24 mouse cellular contexts compared by ENCODE assay signal in the genomic region with DNA sequence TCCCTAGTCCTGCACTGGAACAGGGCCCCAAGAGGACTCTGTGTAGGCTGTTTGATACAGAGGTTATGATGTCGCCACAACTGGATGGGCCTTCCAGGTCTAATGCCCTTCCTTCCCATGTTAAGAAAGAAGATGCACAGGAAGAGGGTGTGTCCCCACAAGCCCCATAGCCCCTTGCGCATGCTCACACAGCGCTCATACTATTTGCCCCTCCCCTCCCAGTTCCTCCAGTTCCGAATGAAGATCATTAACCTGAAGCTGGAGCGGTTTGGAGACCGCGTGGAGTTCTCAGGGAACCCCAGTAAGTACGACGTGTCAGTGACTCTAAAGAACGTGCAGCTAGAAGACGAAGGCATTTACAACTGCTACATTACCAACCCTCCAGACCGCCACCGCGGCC. TPM values are rescaled to one million over a fixed set of nuclear protein-coding genes. Genes with fewer than 3 reads are reported as not detected.
"Had no signal": no experiment of that assay in that cellular context is flagged by ENCODE, and none has a peak within 500 bp of the region (broad histone marks: within the 10 kb centered on the region; RNA-seq: fewer than 3 reads in every experiment).

No protein-coding gene starts in this region.

- H3K4me3 ChIP-seq: kidney, embryonic 15.5 days; limb, embryonic 10.5 days; limb, embryonic 13.5 days; liver, embryonic 12.5 days; liver, embryonic 15.5 days; lung, embryonic 15.5 days; midbrain, embryonic 12.5 days; midbrain, embryonic 15.5 days; neural tube, embryonic 13.5 days; stomach, embryonic 15.5 days had no signal

- H3K27ac ChIP-seq: kidney, embryonic 15.5 days; limb, embryonic 10.5 days; limb, embryonic 13.5 days; liver, embryonic 12.5 days; liver, embryonic 15.5 days; lung, embryonic 15.5 days; macrophage; midbrain, embryonic 12.5 days; midbrain, embryonic 15.5 days; neural tube, embryonic 13.5 days; stomach, embryonic 15.5 days had no signal

- H3K36me3 ChIP-seq: liver, embryonic 12.5 days; liver, embryonic 15.5 days; lung, embryonic 15.5 days had no signal

- DNase-seq: kidney, adult 8-10 months; kidney, postnatal 14 days; kidney, postnatal 4 days; liver; lung, adult 18-20 months; lung, postnatal 10 days; retina, postnatal 1 day; right cerebral cortex, postnatal 25 days; spleen, adult 18-20 months; thymus, adult 2 months; thymus, postnatal 14 days; thymus, postnatal 4 days had no signal

- H3K27me3 ChIP-seq: kidney, embryonic 15.5 days; limb, embryonic 13.5 days; lung, embryonic 15.5 days; midbrain, embryonic 15.5 days; neural tube, embryonic 13.5 days; stomach, embryonic 15.5 days had no signal

RNA-seq across cellular contexts. Expression of a gene that starts 13.0 kb away (rescaled TPM):
- polyA plus RNA-seq: macrophage had no signal

RNA-seq across cellular contexts. Expression of a gene that starts 46.2 kb away (rescaled TPM):
- polyA plus RNA-seq: liver, embryonic 12.5 days had no signal

RNA-seq across cellular contexts. Expression of a gene that starts 56.6 kb away (rescaled TPM):
- total RNA-seq: megakaryocyte, adult 5-6 weeks had no signal
- polyA plus RNA-seq: kidney, embryonic 15.5 days; limb, embryonic 10.5 days; limb, embryonic 13.5 days; lung, embryonic 15.5 days; midbrain, embryonic 12.5 days; midbrain, embryonic 15.5 days; neural tube, embryonic 13.5 days had no signal
